ENCODE assay signal across 15 mouse cellular contexts in genomic region chr11:121485882-121486281, GRCm38 (mm10). TPM values are rescaled to one million over a fixed set of nuclear protein-coding genes. Genes with fewer than 3 reads are reported as not detected.
DNase-seq lines count a peak whose midpoint lies in the region; ATAC-seq lines count a peak whose summit lies in the region.
"Had no signal": no experiment of that assay in that cellular context is flagged by ENCODE, and none has a peak within 500 bp of the region (broad histone marks: within the 10 kb centered on the region; RNA-seq: fewer than 3 reads in every experiment).

No protein-coding gene starts in this region.

- DNase-seq in lung, postnatal 36 days, result peak; percentile 21
- no peak for DNase-seq in lung, adult 18-20 months
- DNase-seq in MEL-GATA-1-ER (ENCODE audit: extremely low read depth, low read depth), result peak; percentile 43
- DNase-seq in thymus, postnatal 4 days, result peak; percentile 29
- no peak for DNase-seq in heart, postnatal 14 days
- DNase-seq in left cerebral cortex, postnatal 10 days (ENCODE audit: extremely low spot score in 1 of 2, low spot score in 2 of 2), result no peak
- DNase-seq: cerebellum, postnatal 10 days; gastrocnemius, postnatal 25 days; kidney, adult 18-20 months; kidney, postnatal 10 days; lung, postnatal 14 days; right cerebral cortex, adult 18-20 months had no signal

- intact Hi-C loops in heart, postnatal 14 days (cut with DNase I), result no loop called here
- intact Hi-C loops in left cerebral cortex, postnatal 10 days (cut with DNase I), result no loop called here

- peak; percentile 91 for ATAC-seq in neutrophil, adult 5-6 weeks (ENCODE audit: extremely low read depth, insufficient number of reproducible peaks, low FRiP score, poor library complexity, severe bottlenecking)
- ATAC-seq: forebrain, embryonic 13.5 days; midbrain, embryonic 13.5 days had no signal

RNA-seq across cellular contexts. Expression of gene Zfp750, which starts 33.3 kb away (rescaled TPM):
- not detected in 2 replicates for total RNA-seq in neutrophil, adult 5-6 weeks (2017)
- not detected for total RNA-seq in heart, postnatal 14 days (2021)
- not detected for total RNA-seq in left cerebral cortex, postnatal 10 days (2021)

RNA-seq across cellular contexts. Expression of gene Tbcd, which starts 34.1 kb away (rescaled TPM):
- total RNA-seq in neutrophil, adult 5-6 weeks (2017), result 16.0 and 17.6 TPM in 2 replicates
- total RNA-seq in heart, postnatal 14 days (2021), result 10 to 100 TPM; 13.9 to 14.3 TPM
- 10 to 100 TPM; 57.4 to 57.9 TPM for total RNA-seq in left cerebral cortex, postnatal 10 days (2021)

RNA-seq across cellular contexts. Expression of gene Fn3k, which starts 51.2 kb away (rescaled TPM):
- total RNA-seq in neutrophil, adult 5-6 weeks (2017), result 0.25 TPM in 1 of 2 replicates, not detected in the other
- total RNA-seq in heart, postnatal 14 days (2021), result 10 to 100 TPM; 22.2 to 23.0 TPM
- total RNA-seq in left cerebral cortex, postnatal 10 days (2021), result 10 to 100 TPM; 16.0 to 19.0 TPM

Comparison
In these comparisons a context has a peak if more than half of its experiments do, and no peak if none do; other contexts are left out.
1. DNase-seq: peak in lung, postnatal 36 days (single experiment), MEL-GATA-1-ER (single experiment) and thymus, postnatal 4 days (single experiment); none in lung, adult 18-20 months (0 of 2), heart, postnatal 14 days (0 of 2) and left cerebral cortex, postnatal 10 days (0 of 2).
2. RNA of gene Fn3k, which starts 51.2 kb away (total RNA-seq): 22.2 to 23.0 TPM in heart, postnatal 14 days and 16.0 to 19.0 TPM in left cerebral cortex, postnatal 10 days; 0.25 TPM in neutrophil, adult 5-6 weeks; every median in the first group is over 10 times any median in the second.